Mouse (Mus musculus) thymus, adult 2 months (tissue): ENCODE measurements at regions not wholly inside any gene's neighbourhood (a gene's known extent, or its start where the extent isn't known, plus 50 kb on each side); places are given as distances from the start of the nearest gene placed in this dataset.

Source experiments
- DNase-seq: peaks from one replicate; pipeline ENCODE4 v3.0.0; 2021
- H3K27ac ChIP-seq: fragments of 200-500 bp; 2 replicates; pipeline ENCODE4 v1.5.1; 2012; ENCODE audit warnings: low read length, control low read depth; ENCODE audit not compliant: control insufficient read depth, insufficient read depth
- H3K27me3 ChIP-seq: fragments of 200-500 bp; 2 replicates; pipeline ENCODE4 v1.6.1; 2012; ENCODE audit warnings: mild to moderate bottlenecking, low read length, moderate library complexity, mixed read lengths; ENCODE audit not compliant: control insufficient read depth, insufficient read depth
- H3K36me3 ChIP-seq: fragments of 200-500 bp; 2 replicates; pipeline ENCODE4 v1.6.1; 2012; ENCODE audit warnings: mild to moderate bottlenecking, low read length, moderate library complexity; ENCODE audit not compliant: control insufficient read depth, insufficient read depth
- H3K4me1 ChIP-seq: fragments of 200-500 bp; replicated peaks from 2 replicates; pipeline ENCODE4 v1.6.1; 2012; ENCODE audit warnings: low read length; ENCODE audit not compliant: control insufficient read depth, insufficient read depth
- H3K4me3 ChIP-seq: fragments of 200-500 bp; 2 replicates; pipeline ENCODE4 v1.5.1; 2012; ENCODE audit warnings: mild to moderate bottlenecking, low read length, control low read depth, moderate library complexity; ENCODE audit not compliant: control insufficient read depth, insufficient read depth
- CTCF ChIP-seq: fragments of 200-500 bp; IDR thresholded peaks from 2 replicates; pipeline ENCODE4 v1.5.1; 2012; ENCODE audit warnings: mild to moderate bottlenecking, control low read depth, low read length, moderate library complexity, borderline replicate concordance; ENCODE audit not compliant: control insufficient read depth, poor library complexity, insufficient read depth; ENCODE audit errors: extremely low read depth
- POLR2A ChIP-seq: fragments of 200-500 bp; IDR thresholded peaks from 2 replicates; pipeline ENCODE4 v1.6.1; 2012; ENCODE audit warnings: mild to moderate bottlenecking, low read length, control low read depth, moderate library complexity; ENCODE audit not compliant: control insufficient read depth, poor library complexity, insufficient read depth; ENCODE audit errors: extremely low read depth
- WGBS: fragments of 180-500 bp; shearing (Covaris S2); methylation state at CpG from one replicate; pipeline ENCODE4 v1.1.7; 2018; 5-methylcytosine and 5-hydroxymethylcytosine counted together

DNA sequence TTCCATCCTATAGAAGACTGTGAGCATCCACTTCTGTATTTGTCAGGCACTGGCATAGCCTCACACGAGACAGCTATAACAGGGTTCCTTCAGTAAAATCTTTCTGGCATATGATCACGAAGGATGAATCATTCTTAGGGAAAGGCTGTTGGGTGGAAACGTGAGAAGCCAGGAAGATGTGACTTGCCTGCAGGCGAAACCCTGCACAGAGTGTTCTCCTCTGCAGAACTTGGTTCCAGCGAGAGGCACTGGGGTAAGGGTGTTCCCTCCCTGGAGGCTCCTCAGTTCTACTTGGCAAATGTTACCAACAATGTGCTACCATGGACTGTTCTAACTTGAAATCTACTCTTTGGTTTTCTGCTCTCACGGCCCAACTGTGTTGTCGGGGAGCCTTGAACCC, 268.0 kb downstream of the Gadd45g start:
- DNase-seq = no peak
- no peaks in the 10 kb centered on the region for H3K27me3 ChIP-seq
- H3K36me3 ChIP-seq = no peaks in the 10 kb centered on the region
- H3K4me3 ChIP-seq = no peak overlapping the region
- WGBS = 90% methylated on average over 7 of the region's 7 CpGs
- H3K27ac ChIP-seq = no peak overlapping the region
- H3K4me1 ChIP-seq = peaks cover 6% of the 10 kb centered on the region; the same call in 1 of the 2 replicates
- TF ChIP-seq POLR2A (no peak), CTCF (no peak)

DNA sequence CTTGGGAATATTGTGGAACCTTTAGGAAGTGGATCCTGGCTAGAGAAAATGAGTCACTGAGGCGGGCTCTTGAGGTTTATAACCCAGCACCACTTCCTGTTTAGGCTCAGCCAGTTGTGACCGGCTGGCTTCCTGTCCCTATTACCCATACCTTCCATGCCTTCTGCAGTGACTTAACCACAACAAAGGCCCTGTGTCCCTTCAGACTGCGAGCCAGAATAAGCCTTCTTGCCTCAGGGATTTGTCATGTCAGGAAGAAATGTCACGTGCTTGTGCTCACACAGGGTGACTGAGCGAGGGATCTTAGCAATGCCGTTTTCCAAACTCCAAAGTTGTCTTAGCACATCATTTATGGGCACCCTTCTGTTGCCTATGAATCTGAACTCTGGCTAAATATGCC, 268.5 kb downstream of the Gadd45g start:
- 36% methylated on average over 6 of the region's 6 CpGs for WGBS
- Histone ChIP-seq H3K27ac (no peak overlapping the region), H3K27me3 (no peaks in the 10 kb centered on the region), H3K4me3 (no peak overlapping the region), H3K36me3 (no peaks in the 10 kb centered on the region), H3K4me1 (peaks cover 6% of the 10 kb centered on the region; the same call in 1 of the 2 replicates)
- no peak for TF ChIP-seq POLR2A
- TF ChIP-seq CTCF = no peak
- DNase-seq = no peak

DNA sequence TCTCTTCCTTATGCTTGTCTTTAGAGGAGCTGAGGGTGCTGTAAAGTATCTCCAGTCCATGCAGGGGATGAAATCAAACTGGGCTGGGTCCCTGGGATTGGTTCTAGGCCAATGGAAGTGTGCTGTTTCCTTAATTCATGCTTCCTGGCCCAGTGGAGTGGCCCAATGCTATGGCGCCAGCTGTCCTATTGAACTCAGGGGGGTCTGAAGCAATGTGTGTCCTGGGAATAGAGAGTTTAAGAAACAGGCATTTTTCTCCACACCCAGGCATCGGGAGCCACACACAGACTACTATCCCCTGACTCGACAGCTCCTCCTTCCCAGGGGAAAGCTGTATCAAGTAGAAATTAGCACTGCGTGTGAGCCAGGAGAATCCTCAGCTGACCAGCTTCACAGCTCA, 269.8 kb downstream of the Gadd45g start:
- no peaks in the 10 kb centered on the region for H3K27me3 ChIP-seq
- WGBS = 98% methylated on average over 4 of the region's 4 CpGs
- DNase-seq = no peak
- TF ChIP-seq CTCF = no peak
- TF ChIP-seq POLR2A = no peak
- no peak overlapping the region for H3K27ac ChIP-seq
- H3K36me3 ChIP-seq = no peaks in the 10 kb centered on the region
- no peak overlapping the region for H3K4me3 ChIP-seq
- H3K4me1 ChIP-seq = peaks cover 6% of the 10 kb centered on the region; the same call in 1 of the 2 replicates

DNA sequence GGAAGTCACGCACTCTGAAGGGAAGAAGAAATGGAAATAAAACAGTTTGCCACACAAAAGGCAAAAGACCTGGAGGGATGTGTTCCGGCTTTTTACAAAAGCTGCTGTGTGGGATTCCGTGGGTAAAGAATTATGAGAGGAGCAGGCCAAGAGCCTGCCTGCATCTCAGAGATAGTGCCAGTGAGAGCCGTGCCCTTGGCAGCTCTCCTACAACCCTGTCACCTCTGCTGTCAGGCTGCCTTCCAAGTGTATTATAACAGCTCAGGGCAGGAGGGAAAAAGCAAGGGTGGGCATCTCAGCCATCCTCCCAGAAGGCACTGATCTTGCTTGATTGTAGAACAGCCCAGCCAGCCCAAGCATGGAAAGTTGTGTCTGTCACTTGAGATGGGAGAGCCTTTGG, 270.3 kb downstream of the Gadd45g start:
- no peaks in the 10 kb centered on the region for H3K27me3 ChIP-seq
- 94% methylated on average over 4 of the region's 4 CpGs for WGBS
- no peak for DNase-seq
- H3K36me3 ChIP-seq = no peaks in the 10 kb centered on the region
- H3K27ac ChIP-seq = no peak overlapping the region
- peaks cover 6% of the 10 kb centered on the region; the same call in 1 of the 2 replicates for H3K4me1 ChIP-seq
- TF ChIP-seq CTCF (no peak), POLR2A (no peak)
- no peak overlapping the region for H3K4me3 ChIP-seq

DNA sequence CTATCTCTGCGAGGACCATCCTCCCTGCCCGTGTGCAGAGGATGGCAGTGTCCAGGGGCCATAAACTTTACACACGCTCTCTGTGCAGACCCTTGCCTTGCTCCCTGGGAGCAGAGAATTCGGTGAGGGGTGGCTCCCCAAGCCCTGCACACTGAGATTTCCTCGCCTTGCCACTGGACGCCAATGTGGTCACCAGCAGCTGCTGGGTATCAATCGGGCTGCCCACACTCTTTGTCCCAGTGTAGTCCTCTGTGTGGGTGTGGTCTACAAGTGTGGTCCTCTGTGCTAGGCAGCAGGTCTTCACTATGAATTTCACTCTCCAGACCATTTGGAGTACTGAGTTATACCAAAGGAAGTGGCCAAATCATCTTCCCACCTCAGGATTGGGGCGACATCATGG, 274.3 kb downstream of the Gadd45g start:
- DNase-seq = no peak
- WGBS = 94% methylated on average over 8 of the region's 8 CpGs
- no peaks in the 10 kb centered on the region for H3K36me3 ChIP-seq
- no peak overlapping the region for H3K4me3 ChIP-seq
- H3K27ac ChIP-seq = no peak overlapping the region
- no peaks in the 10 kb centered on the region for H3K4me1 ChIP-seq
- no peaks in the 10 kb centered on the region for H3K27me3 ChIP-seq
- TF ChIP-seq CTCF = no peak
- no peak for TF ChIP-seq POLR2A

DNA sequence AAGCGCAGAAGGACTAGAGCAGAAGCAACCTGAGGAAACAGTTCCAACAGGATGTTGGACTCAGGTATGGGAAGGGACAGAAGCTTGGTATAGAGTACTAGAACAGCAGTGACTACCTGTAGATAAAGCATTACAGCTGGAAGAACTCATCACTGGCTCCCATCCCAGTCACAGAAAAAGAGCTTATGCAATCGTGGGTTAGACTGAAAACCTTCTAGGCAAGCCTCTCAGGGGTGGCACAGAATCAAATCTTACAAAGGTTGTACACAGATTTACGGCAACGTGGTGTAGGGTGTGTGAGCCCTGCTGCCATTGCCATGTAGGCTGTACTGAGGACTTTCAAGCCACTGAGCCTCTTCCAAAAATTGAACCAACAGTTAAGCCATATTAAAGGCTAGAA, 278.6 kb downstream of the Gadd45g start:
- H3K27ac ChIP-seq = no peak overlapping the region
- no peak overlapping the region for H3K4me3 ChIP-seq
- H3K4me1 ChIP-seq = no peaks in the 10 kb centered on the region
- TF ChIP-seq POLR2A = no peak
- no peak for TF ChIP-seq CTCF
- H3K36me3 ChIP-seq = no peaks in the 10 kb centered on the region
- H3K27me3 ChIP-seq = no peaks in the 10 kb centered on the region
- WGBS = 78% methylated on average over 4 of the region's 4 CpGs
- DNase-seq = no peak

DNA sequence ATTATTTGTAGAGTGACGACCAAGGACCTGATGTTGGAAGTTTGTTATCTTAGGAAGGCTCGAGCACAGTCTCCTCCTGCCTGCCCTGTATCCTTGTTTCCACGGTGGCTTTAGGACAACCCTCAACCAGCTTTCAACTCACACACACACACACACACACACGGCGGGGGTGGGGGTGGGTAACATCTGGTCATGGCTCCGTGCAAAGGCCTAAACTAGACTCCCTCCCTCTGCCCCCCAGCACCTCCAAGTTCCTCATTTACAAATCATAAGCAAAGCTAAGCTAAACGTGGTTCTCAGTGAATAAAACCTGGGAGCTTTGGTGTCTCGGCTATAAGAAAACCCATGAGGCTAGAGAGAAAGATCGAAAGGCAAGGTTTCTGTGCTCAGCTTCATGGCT, 281.3 kb downstream of the Gadd45g start:
- Histone ChIP-seq H3K4me3 (no peak overlapping the region), H3K36me3 (no peaks in the 10 kb centered on the region), H3K27ac (no peak overlapping the region), H3K4me1 (no peaks in the 10 kb centered on the region), H3K27me3 (no peaks in the 10 kb centered on the region)
- WGBS = 63% methylated on average over 9 of the region's 9 CpGs
- no peak for TF ChIP-seq POLR2A
- TF ChIP-seq CTCF = no peak
- no peak for DNase-seq
